Mouse (Mus musculus) ES-Bruce4 (cell line): ENCODE measurements at regions not wholly inside any gene's neighbourhood (a gene's known extent, or its start where the extent isn't known, plus 50 kb on each side); places are given as distances from the start of the nearest gene placed in this dataset.

ENCODE experiments used
- CTCF ChIP-seq: IDR thresholded peaks from one replicate; pipeline ENCODE4 v1.8.1; 2011; ENCODE audit warnings: low read depth, low read length
- EP300 ChIP-seq: IDR thresholded peaks from 2 replicates; pipeline ENCODE4 v1.6.1; 2011; ENCODE audit warnings: low read depth, low read length; ENCODE audit not compliant: insufficient read depth
- POLR2A ChIP-seq: IDR thresholded peaks from one replicate; pipeline ENCODE4 v1.8.1; 2011; ENCODE audit warnings: low read length; ENCODE audit not compliant: insufficient read depth

GRCm38 (mm10) chr17:88171606-88172005 is 106.5 kb upstream of the Fbxo11 start:
- TF ChIP-seq CTCF (no peak), POLR2A (no peak), EP300 (no peak)
